Mouse (Mus musculus) urinary bladder, postnatal 36 days (tissue): Measurements from ENCODE around the gene Ptpn6.

Source experiments
- DNase-seq, 2 experiments: peaks; one replicate each; pipeline ENCODE4 v3.0.0; 2022; ENCODE audit warnings: low spot score in 2 of 2, mixed read lengths in 1 of 2

Ptpn6 gene

DNA sequence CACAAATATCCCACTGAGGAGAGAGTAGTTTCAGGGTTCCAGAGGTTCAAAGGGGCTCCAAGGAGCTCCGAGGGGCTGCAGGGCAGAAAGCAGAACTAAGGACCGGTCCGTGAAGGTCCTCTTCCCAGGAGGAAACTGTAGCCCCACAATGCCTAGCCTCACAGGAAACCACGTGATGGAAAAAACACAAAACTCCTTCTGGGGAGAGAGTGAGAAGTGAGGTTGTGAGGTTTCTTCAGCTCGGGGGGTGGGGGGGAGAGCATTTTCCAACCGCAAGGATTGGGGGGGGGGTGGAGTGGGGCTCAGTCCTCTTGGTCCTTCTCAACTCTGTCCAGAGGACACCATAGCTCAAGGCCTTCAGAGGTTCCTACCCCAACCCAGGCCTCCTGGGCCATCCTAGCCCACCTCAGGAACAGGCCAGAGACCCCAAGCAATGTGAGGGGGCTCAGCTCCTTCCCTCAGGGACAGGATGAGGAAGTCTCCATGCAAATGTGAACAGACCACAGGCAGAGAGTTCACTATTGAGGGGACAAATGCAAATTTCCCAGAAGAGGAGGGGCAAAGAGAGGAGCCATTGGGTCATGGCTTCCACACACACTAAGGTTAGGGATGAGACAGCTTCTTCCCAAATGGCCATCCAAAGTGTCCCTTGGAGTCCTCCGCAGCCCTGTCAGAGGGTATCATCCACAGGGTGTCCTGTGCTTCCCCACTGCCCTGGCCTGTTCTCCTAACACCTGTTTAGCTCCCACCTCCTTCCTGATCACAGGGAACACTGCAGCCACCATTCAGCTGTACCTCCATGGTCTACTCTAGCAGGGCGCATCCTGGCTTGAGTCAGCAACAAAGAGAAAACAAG, 8.4 kb downstream of the Ptpn6 start:
- DNase-seq: no peak

DNA sequence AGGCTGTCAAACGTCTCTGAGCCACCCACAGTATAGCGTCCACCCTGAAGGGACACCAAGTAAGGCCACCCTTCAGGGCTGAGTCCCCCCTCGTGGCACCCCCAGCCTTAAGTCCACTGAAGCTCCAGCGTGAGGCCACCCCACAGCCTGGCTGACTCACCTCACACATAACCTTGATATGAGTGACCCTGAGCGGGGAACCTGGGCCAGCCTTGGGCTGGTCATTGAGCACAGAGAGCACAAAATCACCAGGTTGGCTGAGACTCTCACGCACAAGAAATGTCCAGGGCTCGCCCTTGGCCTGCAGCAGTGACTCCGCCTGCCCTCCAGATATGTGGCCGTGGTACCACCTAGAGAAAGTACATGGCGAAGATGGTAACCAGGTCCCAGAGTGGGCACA, 9.9 kb downstream of the Ptpn6 start:
- DNase-seq: no peak

DNA sequence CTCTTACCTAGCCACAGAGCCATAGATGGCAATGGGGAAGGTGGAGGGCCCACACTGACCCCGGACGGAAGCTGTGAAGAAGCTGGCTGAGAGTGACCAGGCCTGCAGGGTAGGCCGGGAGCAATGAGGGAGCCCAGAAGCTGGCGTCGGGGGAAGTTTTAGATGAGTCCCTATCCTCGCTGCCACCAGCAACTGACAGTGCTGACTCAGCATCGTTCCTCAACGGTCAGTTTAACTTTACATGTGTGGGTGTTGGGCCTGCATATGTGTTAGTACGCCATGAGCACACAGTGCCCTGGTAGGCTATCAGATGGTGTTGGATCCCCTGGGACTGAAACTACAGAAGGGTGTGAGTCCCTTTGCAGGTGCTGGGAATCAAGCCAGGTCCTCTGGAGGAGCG, 14.0 kb downstream of the Ptpn6 start:
- DNase-seq: no peak

DNA sequence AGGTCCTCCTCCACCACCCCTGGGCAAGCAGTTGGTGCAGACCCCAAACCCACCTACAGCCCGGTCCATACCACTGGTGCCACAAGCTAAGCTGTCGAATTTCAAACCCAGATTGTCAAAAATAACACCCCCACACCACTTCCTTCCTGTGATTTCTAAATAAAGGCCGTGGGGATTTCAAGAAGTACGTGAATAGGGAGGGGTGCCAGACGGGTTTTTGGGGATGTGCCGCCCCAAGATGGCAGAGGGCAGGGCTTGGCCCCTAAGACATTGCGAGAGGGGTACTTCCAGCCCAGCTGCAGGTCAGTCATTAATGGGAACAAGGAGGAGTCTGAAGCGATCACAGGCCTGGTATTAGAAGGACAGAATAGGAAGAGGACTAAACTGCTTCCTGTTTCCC, 15.0 kb downstream of the Ptpn6 start:
- no peak for DNase-seq

DNA sequence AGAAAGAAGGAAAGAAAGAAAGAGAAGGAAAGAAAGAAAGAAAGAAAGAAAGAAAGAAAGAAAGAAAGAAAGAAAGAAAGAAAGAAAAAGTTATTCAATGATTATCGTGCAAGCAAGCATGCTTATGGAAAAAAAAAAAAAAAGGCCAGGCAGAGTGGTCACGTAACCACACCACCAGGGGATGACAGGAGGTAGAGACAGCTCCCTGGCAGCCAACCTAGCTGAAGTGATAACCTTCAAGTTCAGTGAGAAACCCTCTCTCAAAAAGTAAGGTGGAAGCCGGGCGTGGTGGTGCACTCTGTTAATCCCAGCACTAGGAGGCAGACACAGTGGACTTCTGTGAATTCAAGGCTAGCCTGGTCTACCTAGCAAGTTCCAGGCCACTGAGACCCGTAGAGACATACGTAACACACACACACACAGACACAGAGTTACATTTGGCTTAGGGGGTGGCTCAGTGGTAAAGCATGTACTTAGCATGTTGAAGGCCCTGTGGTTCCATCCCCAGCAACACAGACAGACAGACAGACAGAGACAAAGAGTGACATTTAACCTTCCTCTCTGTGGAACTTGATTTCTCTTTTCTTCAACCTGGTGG, 15.5 kb downstream of the Ptpn6 start:
- DNase-seq: no peak

DNA sequence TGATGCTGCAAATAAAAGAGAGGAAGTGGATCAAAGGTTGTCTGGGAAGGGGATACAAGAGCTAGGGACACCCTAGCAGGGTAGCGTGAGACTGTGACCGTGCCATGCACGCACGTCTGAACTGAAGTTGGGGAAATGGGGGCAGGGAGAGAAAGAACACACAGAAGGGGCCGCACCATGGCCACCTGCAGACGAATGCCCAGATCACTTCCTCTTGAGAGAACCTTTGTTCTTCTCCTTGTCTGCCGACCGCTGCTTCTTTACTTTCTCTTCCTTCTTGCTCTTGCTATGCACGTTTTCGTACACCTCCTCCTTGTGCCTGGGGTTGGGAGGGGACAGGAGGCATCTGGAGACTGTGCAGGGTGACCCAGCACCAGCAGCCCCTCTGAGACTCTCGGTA, 17.6 kb downstream of the Ptpn6 start:
- no peak for DNase-seq

DNA sequence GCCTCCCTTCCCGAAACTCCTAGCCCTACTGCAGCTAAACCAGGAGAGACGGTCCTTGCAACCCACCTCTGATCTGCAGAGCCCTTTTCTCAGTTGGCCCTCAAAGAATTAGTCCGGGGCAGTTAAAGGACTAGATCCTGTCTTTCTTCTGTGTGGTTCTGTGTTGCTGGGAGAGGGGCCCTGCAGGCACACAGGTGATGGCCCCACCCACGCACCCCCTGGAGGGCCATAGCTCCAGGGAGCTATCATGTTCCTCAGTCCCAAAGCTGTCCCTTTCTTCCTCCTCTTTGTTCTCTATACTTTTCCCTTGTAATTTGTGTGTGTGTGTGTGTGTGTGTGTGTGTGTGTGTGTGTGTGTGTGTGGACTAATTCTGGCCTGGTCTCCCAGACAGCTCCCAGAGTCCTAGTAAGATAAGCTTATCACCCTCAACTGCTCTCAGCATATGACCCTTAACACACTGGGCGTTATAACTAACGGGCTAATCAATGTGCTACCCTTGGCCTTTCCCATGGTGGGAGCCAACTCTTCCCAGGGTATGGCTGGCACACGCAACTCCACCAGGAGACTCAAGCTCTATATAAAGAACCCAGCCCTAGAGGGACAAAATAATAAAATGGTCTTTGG, 19.0 kb downstream of the Ptpn6 start:
- DNase-seq: no peak

DNA sequence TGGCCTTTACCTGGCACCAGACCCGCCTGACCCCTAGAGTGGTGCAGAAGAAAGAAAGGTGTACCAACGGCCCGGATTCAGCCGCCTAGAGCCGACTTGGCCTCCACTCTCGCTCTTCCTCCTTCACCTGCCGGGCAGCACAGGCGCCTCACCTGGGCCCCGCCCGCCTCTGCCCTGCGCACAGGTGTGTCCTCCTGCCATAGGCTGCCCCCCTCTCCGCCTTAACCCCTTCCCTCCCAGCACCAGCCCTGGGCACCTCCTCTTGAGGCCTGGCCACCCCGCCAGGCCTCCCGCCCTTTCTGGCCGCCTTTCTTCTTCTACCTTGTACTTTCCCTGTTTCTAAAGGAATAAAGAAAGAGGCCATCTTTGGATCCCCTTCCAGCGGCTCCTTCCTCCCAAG, 19.8 kb downstream of the Ptpn6 start:
- DNase-seq: peak; percentile 71 to 80

DNA sequence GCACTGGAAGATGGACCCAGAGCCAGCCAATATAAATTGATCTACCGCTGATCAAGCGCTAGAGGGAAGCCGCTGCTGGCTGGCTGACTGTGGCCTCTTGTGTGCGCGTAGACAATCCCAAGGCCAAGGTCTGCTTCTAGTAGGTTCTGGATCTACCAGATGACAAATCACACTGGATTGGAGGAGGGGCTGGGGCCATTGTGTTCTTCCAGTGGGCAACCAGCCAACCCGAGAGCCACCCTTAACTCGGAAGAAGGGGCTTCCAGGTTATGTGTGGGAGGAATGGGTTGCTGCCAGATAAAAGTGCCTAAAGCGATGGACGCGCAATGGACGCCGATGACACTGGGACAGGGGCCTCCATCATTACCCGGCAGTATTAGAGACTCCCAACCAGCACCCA, 20.5 kb downstream of the Ptpn6 start:
- no peak for DNase-seq

DNA sequence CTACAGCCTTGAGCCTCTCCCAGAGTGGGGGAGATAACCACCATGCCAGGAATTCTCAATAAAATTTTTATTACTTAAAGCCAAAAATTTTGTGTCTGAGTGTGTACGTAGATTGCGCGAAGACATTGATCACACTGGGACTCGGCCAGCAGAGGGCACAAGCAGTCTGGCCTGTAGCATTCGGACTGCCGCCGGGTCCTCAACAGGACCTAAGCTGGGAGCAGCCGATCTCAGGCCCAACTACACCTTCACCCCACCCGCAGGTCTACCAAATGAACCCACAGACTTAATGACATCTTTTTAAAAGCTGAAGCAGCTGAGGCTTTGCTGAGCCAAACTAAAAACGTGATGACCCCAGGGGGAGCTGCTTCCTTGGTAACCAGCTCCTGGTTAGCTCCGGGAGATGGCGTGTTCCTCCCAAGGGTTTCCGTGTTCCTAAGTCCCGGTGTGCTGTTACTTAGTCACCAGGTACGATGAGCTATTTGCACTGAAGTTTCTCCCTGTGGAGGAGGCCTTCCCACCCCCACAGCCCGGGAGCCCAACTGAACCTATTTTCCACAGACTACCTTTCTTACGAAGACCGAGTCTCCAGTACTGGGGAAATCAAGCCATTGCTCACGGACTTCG, 21.5 kb downstream of the Ptpn6 start:
- no peak for DNase-seq

DNA sequence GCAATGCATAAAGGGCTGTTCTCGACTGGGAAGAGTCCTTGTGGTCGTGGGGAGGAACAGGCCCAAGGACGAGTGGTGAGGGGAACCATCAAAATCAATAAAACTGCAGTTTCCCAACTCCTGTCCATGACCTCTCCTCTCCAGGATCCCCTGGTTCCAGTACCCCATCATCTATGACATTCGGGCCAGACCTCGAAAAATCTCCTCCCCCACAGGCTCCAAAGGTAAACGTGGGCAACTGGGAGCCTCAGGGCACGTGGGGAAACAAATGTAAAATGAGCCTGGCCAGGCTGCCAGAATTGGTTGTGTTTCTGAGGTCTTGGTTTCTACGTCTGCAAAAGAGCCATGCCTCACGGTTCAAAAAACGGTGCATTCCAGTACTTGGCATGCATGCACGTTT, 25.6 kb downstream of the Ptpn6 start:
- no peak for DNase-seq

DNA sequence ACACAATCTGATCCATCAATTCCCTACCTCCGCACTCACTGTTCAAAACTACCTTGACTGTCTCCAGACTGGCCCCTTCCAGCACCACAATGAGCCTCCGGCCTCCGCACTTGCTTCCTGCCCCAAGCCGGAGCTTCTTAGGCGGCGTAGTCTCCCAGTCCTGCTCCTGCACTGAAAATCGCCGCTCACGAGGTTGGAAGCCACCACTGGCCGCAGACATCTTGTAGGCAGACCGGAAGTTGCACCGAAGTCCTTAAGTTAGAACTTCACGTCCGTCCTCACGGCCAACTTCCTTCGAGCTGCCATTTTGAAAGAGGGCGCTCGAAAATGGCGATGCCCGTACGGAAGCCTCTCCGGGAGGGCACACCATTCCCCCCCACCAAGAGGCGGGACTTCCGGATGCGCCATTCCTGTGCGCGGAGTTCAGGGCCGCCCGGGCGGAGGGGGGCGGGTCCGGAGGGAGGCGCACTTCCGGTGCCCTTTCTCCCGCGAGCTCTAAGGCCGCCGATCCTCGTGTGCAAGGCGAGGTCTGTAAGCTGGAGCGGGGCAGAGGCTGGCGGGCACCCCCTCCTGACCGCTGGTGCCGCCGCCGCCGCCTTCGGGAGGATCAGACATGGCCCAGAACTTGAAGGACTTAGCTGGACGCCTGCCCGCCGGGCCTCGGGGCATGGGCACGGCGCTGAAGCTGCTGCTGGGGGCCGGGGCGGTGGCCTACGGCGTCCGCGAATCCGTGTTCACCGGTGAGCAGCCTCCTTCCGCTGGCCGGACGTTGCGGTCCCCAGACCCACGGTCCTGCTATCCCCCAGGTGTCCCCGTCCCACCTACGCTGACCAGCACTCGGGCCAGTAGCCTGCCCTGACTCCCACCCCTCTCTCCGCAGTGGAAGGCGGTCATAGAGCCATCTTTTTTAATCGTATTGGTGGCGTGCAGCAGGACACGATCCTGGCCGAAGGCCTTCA, 26.4 kb downstream of the Ptpn6 start, which contains the start of the genes Emg1 and Phb2:
Emg1 (minus strand) TSS at position 355 of the 959 bp plus-strand sequence.
Phb2 (plus strand) TSS at position 513 of the 959 bp plus-strand sequence.
- peak; percentile 98 to 99 for DNase-seq

DNA sequence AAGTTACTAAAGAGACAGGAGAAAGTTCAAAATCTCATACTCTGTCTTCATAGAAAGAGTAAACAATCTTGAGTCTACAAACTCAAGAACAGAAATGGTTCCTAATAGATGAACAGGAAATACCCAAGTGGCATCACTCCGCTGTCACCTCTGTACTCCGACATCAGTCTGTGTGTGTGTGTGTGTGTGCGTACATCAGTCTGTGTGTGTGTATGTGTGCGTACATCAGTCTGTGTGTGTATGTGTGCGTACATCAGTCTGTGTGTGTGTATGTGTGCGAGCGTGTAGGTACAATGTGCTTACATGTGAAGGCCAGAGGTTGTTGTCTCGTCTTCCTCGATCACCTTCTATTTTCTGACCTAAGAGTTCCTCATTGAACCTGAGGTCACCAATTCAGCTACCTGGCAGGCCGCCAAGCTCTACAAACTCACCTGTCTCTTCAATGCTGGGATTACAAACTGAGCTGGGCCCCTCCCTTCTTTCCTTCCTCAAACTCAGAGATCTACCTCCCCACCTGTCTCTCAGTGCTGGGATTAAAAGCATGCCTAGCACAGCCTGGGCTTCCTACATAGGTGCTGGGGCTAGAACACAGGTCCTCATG, 30.1 kb downstream of the Ptpn6 start:
- DNase-seq: no peak

DNA sequence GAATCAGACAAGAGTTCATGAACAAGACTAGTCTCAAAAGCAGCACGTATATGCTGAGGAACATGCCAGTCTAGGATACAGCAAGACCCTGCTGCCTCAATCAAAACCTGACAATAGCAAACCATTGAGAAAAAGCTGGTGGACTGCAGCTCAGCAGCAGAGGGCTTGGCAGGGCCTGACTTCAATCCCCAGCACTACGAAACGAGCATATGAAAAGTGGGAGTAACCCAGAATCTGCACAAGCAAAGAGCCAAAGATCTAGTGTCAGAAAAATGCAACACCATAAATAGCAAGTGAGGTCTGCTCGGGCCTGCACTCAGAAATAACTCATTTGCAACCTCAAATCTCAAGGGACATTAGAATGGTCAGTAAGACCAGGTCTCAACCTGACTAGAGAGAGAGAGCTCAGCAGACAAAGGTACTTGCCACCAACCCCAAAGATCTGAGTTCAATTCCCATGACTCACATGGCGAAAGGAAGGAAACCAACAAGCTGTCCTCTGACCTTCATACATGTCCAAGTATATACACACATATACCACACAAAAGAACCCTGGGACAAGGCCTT, 32.4 kb downstream of the Ptpn6 start:
- DNase-seq: no peak

DNA sequence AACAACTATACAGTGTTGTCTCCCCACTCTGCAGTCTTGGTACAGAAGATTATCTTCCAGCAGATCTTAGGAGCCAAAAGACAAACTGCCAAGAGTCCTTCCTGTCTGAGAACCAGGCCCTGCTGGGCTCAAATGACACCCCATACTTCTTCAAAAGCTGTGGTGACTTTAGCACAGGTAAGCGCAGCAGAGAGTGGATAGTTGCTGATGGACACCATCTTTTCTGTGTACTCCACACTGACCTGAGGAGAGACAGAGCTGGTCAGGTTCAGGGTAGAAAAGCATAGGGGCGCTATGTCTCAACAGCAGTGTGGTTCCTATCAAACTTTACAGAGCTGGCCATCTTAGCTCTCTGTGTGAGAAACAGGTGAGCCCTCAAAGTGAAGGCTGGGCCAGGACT, 34.1 kb downstream of the Ptpn6 start:
- DNase-seq: no peak

DNA sequence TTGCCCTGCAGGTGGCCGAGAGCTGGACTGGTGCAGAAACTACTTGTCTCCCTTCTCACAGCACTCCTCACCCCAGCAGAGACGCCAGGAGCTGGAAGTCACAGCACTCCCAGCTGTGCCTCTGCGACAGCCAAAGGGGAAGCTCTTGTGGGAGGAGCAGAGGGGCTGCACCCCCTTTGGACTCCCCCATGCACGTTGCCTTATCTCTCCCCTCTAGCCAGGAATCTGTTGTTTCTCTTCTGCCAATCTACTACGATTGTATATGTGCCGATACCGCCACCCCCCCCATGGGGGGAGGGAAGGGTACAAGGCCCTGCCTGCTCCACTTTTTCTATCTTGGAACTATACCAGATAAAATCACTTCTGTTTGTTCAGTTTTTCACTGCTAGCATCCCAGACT, 34.7 kb downstream of the Ptpn6 start:
- no peak for DNase-seq

DNA sequence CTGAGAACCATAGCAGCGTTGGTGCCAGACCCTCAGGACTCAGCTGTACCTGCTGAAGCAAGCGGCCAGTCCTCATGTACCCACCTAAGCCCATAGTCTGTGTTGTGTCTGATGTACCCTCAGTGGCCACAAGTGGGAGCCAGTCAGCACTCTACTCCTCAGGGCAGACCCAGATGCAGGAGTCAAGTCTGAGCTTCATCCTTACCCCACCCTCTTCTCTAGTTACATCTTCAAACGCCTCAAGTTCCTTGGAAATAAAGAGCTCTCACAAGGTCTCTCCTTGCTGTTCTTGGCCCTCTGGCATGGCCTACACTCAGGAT, 35.8 kb downstream of the Ptpn6 start:
- DNase-seq: peak in 1 of 2 experiments; percentile 69

DNA sequence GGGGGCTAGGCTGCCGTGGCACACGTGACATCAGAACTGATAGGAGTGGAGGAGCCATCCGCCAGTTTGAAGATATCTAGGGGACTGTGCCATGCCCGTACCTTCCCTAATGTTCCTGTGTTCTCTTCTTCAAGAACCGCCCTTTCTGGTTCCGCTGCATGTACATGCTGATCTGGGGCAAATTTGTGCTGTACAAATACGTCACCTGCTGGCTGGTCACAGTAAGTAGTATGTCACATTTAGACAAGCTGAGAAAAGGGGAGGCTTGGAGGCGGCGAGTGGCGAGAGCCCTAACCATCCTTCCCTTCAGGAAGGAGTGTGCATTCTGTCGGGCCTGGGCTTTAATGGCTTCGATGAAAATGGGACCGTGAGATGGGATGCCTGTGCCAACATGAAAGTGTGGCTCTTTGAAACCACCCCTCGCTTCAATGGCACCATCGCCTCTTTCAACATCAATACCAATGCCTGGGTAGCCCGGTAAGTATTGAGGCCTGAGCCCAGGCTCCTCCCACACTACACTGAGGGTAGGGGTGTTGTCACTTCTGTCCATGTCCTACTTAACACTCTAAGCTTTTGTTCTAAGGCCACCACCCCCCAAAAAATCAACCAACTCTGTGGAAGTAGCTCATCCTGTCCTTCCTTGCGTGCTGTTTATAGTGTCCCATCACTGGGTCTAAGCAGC, 36.3 kb downstream of the Ptpn6 start:
- no peak for DNase-seq

DNA sequence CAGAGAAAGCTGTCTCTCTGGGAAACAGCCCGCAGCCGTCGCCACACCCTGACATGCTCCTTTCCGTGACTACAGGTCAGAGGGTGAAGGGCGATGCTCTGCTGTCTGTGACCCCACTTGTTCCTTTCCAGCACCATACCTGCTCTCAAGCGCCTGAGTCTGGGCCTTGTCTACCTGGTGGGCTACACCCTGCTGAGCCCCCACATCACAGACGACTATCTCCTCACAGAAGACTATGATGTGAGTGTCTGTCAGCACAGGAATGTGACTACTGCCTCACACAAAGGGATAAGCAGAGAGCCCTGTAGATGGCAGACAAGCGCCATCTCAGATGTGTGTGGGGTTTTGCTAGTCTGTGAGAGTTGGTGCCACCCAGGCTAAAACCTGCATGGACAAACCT, 37.2 kb downstream of the Ptpn6 start:
- DNase-seq: no peak
